Mouse (Mus musculus) hindbrain, embryonic 12.5 days (tissue): ENCODE results near the gene Maml2. TPM values are rescaled to one million over a fixed set of nuclear protein-coding genes. Genes with fewer than 3 reads are reported as not detected.
A peak's percentile ranks its signal among the peaks of the same experiment; 100 is the strongest.

Experiments
- ATAC-seq: fragments of 200-750 bp; cut with Nextera tagmentation; 2 replicates; pipeline ENCODE4 v1.8.0; 2017; ENCODE audit warnings: moderate TSS enrichment; ENCODE audit not compliant: low FRiP score
- H3K27ac ChIP-seq: fragments of 300-500 bp; sonication (generic); 2 replicates; pipeline ENCODE4 v1.5.1; 2016; ENCODE audit warnings: mild to moderate bottlenecking
- H3K27me3 ChIP-seq: fragments of 300-500 bp; sonication (generic); 2 replicates; pipeline ENCODE4 v1.6.1; 2016; ENCODE audit warnings: mild to moderate bottlenecking
- H3K36me3 ChIP-seq: fragments of 300-500 bp; sonication (generic); 2 replicates; pipeline ENCODE4 v1.6.1; 2016; ENCODE audit warnings: mild to moderate bottlenecking
- H3K4me1 ChIP-seq: fragments of 300-500 bp; sonication (generic); 2 replicates; pipeline ENCODE4 v1.6.1; 2016
- H3K4me2 ChIP-seq: fragments of 300-500 bp; sonication (generic); replicated peaks from 2 replicates; pipeline ENCODE4 v1.6.1; 2016; ENCODE audit warnings: mild to moderate bottlenecking
- H3K4me3 ChIP-seq: fragments of 300-500 bp; sonication (generic); 2 replicates; pipeline ENCODE4 v1.5.1; 2016; ENCODE audit warnings: mild to moderate bottlenecking
- H3K9ac ChIP-seq: fragments of 300-500 bp; sonication (generic); 2 replicates; pipeline ENCODE4 v1.6.1; 2016; ENCODE audit warnings: mild to moderate bottlenecking, moderate library complexity
- H3K9me3 ChIP-seq: fragments of 300-500 bp; sonication (generic); replicated peaks from 2 replicates; pipeline ENCODE4 v1.6.1; 2016; ENCODE audit warnings: mild to moderate bottlenecking
- WGBS: fragments of 180-500 bp; shearing (Covaris S2); methylation state at CpG from one replicate; pipeline ENCODE4 v1.1.7; 2016; 5-methylcytosine and 5-hydroxymethylcytosine counted together
- polyA plus RNA-seq: library from polyadenylated mRNA; unstranded; fragments of >200 nt; fragmentation: Nextera tagmentation; extraction: Ambion mirVana; gene quantifications from 2 replicates; pipeline ENCODE4 v1.2.1, GENCODE M21; 2016

The Maml2 gene
- polyA plus RNA-seq, 1 experiment from 2014 or later = 14.1 TPM

GRCm38 (mm10) chr9:13491107-13491506, 193.3 kb downstream of the Maml2 start:
- Histone ChIP-seq H3K4me1 (no peaks in the 10 kb centered on the region), H3K27me3 (no peaks in the 10 kb centered on the region), H3K9me3 (no peaks in the 10 kb centered on the region), H3K36me3 (no peaks in the 10 kb centered on the region), H3K4me3 (no peak overlapping the region), H3K4me2 (no peak overlapping the region), H3K9ac (no peak overlapping the region), H3K27ac (no peak overlapping the region)
- ATAC-seq = no peak
- WGBS = 70% methylated on average over 1 of the region's 1 CpGs

- H3K36me3 ChIP-seq = no peaks in the 10 kb centered on the region
- H3K4me2 ChIP-seq = no peak overlapping the region
- no peak for ATAC-seq
- no peaks in the 10 kb centered on the region for H3K9me3 ChIP-seq
- H3K27ac ChIP-seq = no peak overlapping the region
- H3K4me1 ChIP-seq = peaks cover 2% of the 10 kb centered on the region; the same call in 1 of the 2 replicates
- no peak overlapping the region for H3K4me3 ChIP-seq
- 86% methylated on average over 9 of the region's 9 CpGs for WGBS
- no peaks in the 10 kb centered on the region for H3K27me3 ChIP-seq
- no peak overlapping the region for H3K9ac ChIP-seq
Observed at GRCm38 (mm10) chr9:13491854-13492620, 194.3 kb downstream of the Maml2 start.

GRCm38 (mm10) chr9:13492807-13493206, 195.1 kb downstream of the Maml2 start:
- 85% methylated on average over 2 of the region's 2 CpGs for WGBS
- Histone ChIP-seq H3K4me3 (no peak overlapping the region), H3K27me3 (no peaks in the 10 kb centered on the region), H3K27ac (no peak overlapping the region), H3K4me1 (peaks cover 6% of the 10 kb centered on the region), H3K9me3 (no peaks in the 10 kb centered on the region), H3K4me2 (no peak overlapping the region), H3K36me3 (no peaks in the 10 kb centered on the region), H3K9ac (no peak overlapping the region)
- ATAC-seq = no peak

GRCm38 (mm10) chr9:13493746-13494145, 196.0 kb downstream of the Maml2 start:
- ATAC-seq = no peak
- Histone ChIP-seq H3K27me3 (no peaks in the 10 kb centered on the region), H3K9me3 (no peaks in the 10 kb centered on the region), H3K36me3 (no peaks in the 10 kb centered on the region), H3K4me3 (no peak overlapping the region), H3K9ac (no peak overlapping the region), H3K27ac (no peak overlapping the region), H3K4me1 (peaks cover 7% of the 10 kb centered on the region), H3K4me2 (no peak overlapping the region)
- WGBS = 90% methylated on average over 2 of the region's 2 CpGs

DNA sequence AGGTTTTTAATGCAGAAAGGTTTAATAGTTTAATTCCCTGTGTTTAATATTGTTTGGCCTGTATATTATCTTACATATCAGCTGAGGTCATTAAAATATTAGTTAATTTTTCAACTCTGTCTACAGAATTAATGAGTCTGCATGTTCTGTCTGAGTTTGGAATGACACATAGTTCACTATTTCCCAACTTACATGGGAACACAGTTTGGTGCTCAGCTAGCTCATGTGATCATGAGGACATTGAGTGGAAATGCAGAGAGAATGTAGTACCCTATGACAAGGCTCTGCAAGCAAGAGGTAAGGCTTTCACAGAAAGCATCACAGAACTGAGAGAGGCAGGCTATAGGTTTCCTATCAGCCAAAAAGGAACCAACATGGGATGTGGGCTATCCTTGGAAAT, 197.8 kb downstream of the Maml2 start:
- H3K36me3 ChIP-seq = no peaks in the 10 kb centered on the region
- H3K9ac ChIP-seq = no peak overlapping the region
- no peaks in the 10 kb centered on the region for H3K9me3 ChIP-seq
- H3K4me1 ChIP-seq = peaks cover 7% of the 10 kb centered on the region
- no peak overlapping the region for H3K27ac ChIP-seq
- H3K4me2 ChIP-seq = no peak overlapping the region
- H3K27me3 ChIP-seq = no peaks in the 10 kb centered on the region
- H3K4me3 ChIP-seq = no peak overlapping the region
- no peak for ATAC-seq

GRCm38 (mm10) chr9:13497016-13497415, 199.3 kb downstream of the Maml2 start:
- H3K27ac ChIP-seq = no peak overlapping the region
- no peaks in the 10 kb centered on the region for H3K9me3 ChIP-seq
- H3K27me3 ChIP-seq = no peaks in the 10 kb centered on the region
- ATAC-seq = no peak
- no peak overlapping the region for H3K4me3 ChIP-seq
- no peaks in the 10 kb centered on the region for H3K36me3 ChIP-seq
- H3K9ac ChIP-seq = no peak overlapping the region
- peaks cover 7% of the 10 kb centered on the region for H3K4me1 ChIP-seq
- 65% methylated on average over 3 of the region's 3 CpGs for WGBS
- no peak overlapping the region for H3K4me2 ChIP-seq

GRCm38 (mm10) chr9:13497690-13498333, 200.1 kb downstream of the Maml2 start:
- Histone ChIP-seq H3K27me3 (no peaks in the 10 kb centered on the region), H3K9me3 (no peaks in the 10 kb centered on the region), H3K4me3 (no peak overlapping the region), H3K9ac (no peak overlapping the region), H3K4me2 (no peak overlapping the region), H3K27ac (no peak overlapping the region), H3K4me1 (peaks cover 7% of the 10 kb centered on the region), H3K36me3 (no peaks in the 10 kb centered on the region)
- ATAC-seq = no peak
- 75% methylated on average over 7 of the region's 7 CpGs for WGBS

- Histone ChIP-seq H3K4me3 (no peak overlapping the region), H3K4me2 (no peak overlapping the region), H3K9me3 (no peaks in the 10 kb centered on the region), H3K27me3 (no peaks in the 10 kb centered on the region), H3K9ac (no peak overlapping the region), H3K36me3 (no peaks in the 10 kb centered on the region), H3K27ac (no peak overlapping the region), H3K4me1 (peaks cover 7% of the 10 kb centered on the region)
- no peak for ATAC-seq
- WGBS = 94% methylated on average over 5 of the region's 5 CpGs
Observed at GRCm38 (mm10) chr9:13500045-13500444, 202.3 kb downstream of the Maml2 start.

GRCm38 (mm10) chr9:13505024-13505423, 207.3 kb downstream of the Maml2 start:
- no peak overlapping the region for H3K4me3 ChIP-seq
- H3K36me3 ChIP-seq = no peaks in the 10 kb centered on the region
- H3K27me3 ChIP-seq = no peaks in the 10 kb centered on the region
- no peak overlapping the region for H3K4me2 ChIP-seq
- no peak for ATAC-seq
- WGBS = 85% methylated on average over 4 of the region's 4 CpGs
- H3K9ac ChIP-seq = no peak overlapping the region
- H3K27ac ChIP-seq = no peak overlapping the region
- 0 out of 2 replicates have a peak, but pooled peaks cover 3% of the 10 kb centered on the region for H3K4me1 ChIP-seq
- H3K9me3 ChIP-seq = no peaks in the 10 kb centered on the region

DNA sequence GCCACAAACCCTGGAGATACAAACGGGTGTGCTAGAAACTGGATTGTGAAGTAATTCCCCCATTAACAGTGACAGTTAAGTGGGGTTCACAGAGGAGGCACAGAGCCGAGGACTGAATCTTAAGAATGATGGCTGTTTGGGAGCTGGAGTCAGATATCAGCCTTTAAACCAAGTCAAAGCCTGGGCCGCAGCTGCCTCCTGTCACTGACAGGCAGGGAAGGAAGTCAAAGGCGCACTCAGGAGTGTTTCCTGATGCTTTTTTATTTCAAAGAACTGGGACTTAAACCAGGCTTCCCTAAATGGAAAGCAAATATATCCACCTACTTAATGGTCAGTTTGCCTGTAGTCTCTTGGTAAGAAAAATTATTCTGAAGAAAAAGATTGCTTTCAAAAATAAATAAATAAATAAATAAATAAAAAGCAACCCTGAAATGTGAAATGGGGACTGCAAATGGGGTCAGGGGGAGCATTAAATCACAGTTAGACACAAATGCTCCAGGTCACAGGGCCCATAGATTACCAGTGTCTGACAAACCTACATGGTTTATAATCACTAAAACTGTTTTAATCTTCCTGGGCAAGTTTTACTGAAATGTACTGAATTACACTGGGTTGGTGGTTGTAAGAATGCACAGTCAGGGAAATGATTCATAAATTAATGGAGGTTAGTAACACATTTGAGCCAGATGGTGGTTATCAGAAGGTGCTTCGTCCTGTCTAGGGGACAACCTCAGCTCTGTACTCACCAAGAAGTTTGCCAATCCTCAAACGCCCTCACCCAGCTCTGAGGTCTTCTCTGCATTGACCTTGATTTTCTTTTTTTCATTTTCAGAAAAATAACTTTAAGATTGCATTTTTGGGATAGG, 209.4 kb downstream of the Maml2 start:
- Histone ChIP-seq H3K9me3 (no peaks in the 10 kb centered on the region), H3K4me2 (no peak overlapping the region), H3K4me3 (no peak overlapping the region), H3K9ac (no peak overlapping the region), H3K27me3 (no peaks in the 10 kb centered on the region), H3K27ac (no peak overlapping the region), H3K4me1 (0 out of 2 replicates have a peak, but pooled peaks cover 3% of the 10 kb centered on the region), H3K36me3 (no peaks in the 10 kb centered on the region)
- ATAC-seq = no peak
- WGBS = 67% methylated on average over 6 of the region's 6 CpGs

DNA sequence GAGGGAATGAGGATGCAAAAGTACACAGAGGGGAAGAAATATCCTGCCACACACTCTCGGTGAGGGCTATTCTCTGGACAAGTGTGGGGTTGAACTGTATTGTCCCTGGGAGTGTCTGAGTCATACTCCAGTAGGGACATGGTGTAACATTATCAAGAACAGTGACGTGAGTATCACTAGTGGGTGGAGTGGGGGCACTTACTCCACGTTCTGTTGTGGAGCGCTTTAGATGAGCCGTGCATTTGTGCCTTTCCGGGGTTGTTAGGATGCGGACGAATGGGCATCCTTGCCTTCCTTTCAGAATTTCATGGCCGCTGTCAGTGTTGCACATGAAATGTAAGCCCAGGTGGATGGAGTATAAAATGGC, 210.0 kb downstream of the Maml2 start:
- Histone ChIP-seq H3K9me3 (no peaks in the 10 kb centered on the region), H3K36me3 (no peaks in the 10 kb centered on the region), H3K27me3 (no peaks in the 10 kb centered on the region), H3K4me1 (0 out of 2 replicates have a peak, but pooled peaks cover 3% of the 10 kb centered on the region), H3K27ac (no peak overlapping the region), H3K9ac (no peak overlapping the region), H3K4me3 (no peak overlapping the region), H3K4me2 (no peak overlapping the region)
- no peak for ATAC-seq
- WGBS = 92% methylated on average over 9 of the region's 9 CpGs

DNA sequence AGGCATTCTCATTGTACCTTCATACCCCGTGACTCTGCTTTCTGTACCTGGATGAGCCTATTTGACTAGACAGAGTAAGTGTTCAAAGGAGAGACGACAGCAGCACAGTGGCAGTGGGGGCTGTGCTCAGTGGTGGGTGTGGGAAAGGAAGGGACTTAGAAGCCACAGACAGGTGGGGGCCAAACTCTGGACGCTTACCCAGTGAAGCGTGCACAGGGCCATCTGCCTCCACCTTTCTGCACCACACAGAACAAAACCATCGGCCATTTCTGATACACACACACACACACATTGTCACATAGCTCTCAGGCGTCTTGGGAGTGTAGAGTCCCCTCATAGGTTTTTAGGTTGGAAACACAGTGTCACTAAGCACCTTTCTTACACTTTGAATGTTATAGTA, 212.0 kb downstream of the Maml2 start:
- Histone ChIP-seq H3K4me1 (0 out of 2 replicates have a peak, but pooled peaks cover 5% of the 10 kb centered on the region), H3K27ac (no peak overlapping the region), H3K4me3 (no peak overlapping the region), H3K9ac (no peak overlapping the region), H3K36me3 (no peaks in the 10 kb centered on the region), H3K27me3 (no peaks in the 10 kb centered on the region), H3K9me3 (no peaks in the 10 kb centered on the region), H3K4me2 (no peak overlapping the region)
- WGBS = 84% methylated on average over 6 of the region's 6 CpGs
- 0 out of 2 replicates have a peak, but pooled peaks have one; percentile 29 for ATAC-seq
